Mouse (Mus musculus): ENCODE results near the gene Usp30.

GRCm38 (mm10) chr5:114034393-114034792 lies 30.9 kb upstream of the Usp30 start:
- TF ChIP-seq MAX (IDR thresholded peaks at IDR 0.05; ENCODE audit: low read length) (no peak), MXI1 (IDR thresholded peaks at IDR 0.05; ENCODE audit: low read depth, low read length) (no peak), CTCF (IDR thresholded peaks at IDR 0.05 in 2 of 3, conservative IDR thresholded peaks at IDR 0.05 in 1 of 3; ENCODE audit: control insufficient read depth in 1 of 3, insufficient read depth in 1 of 3, low read depth in 2 of 3, low read length in 3 of 3, poor library complexity in 1 of 3, severe bottlenecking in 1 of 3) (no peak), POLR2A (IDR thresholded peaks at IDR 0.05; ENCODE audit: control insufficient read depth in 1 of 2, insufficient read depth in 1 of 2, low read depth in 1 of 2, low read length in 2 of 2, poor library complexity in 1 of 2) (no peak), ZKSCAN1 (IDR thresholded peaks at IDR 0.05; ENCODE audit: low read depth, low read length) (no peak), JUND (IDR thresholded peaks at IDR 0.05; ENCODE audit: low read depth, low read length) (no peak), USF2 (IDR thresholded peaks at IDR 0.05; ENCODE audit: borderline replicate concordance in 1 of 2, insufficient read depth in 1 of 2, low read depth in 1 of 2, low read length in 2 of 2) (no peak), RAD21 (IDR thresholded peaks at IDR 0.05; ENCODE audit: low read depth, low read length) (no peak), GABPA (IDR thresholded peaks at IDR 0.05; ENCODE audit: low read depth, low read length) (no peak), SIN3A (IDR thresholded peaks at IDR 0.05; ENCODE audit: low read length) (no peak), MAFK (IDR thresholded peaks at IDR 0.05; ENCODE audit: borderline replicate concordance, low read depth, low read length) (no peak), TAL1 (IDR thresholded peaks at IDR 0.05; ENCODE audit: low read length) (no peak), BHLHE40 (IDR thresholded peaks at IDR 0.05; ENCODE audit: borderline replicate concordance, low read depth, low read length) (no peak), SMC3 (IDR thresholded peaks at IDR 0.05; ENCODE audit: low read depth, low read length) (no peak)

Measured in MEL (cell line).